Mouse (Mus musculus) midbrain, embryonic 14.5 days (tissue): ENCODE measurements around the gene Ube2t. TPM values are rescaled to one million over a fixed set of nuclear protein-coding genes. Genes with fewer than 3 reads are reported as not detected.

Experiments used
- polyA plus RNA-seq: library from polyadenylated mRNA; unstranded; fragments of >200 nt; fragmentation: Nextera tagmentation; extraction: Ambion mirVana; gene quantifications from 2 replicates; pipeline ENCODE4 v1.2.1, GENCODE M21; 2014

The Ube2t gene
- polyA plus RNA-seq, 1 experiment from 2014 or later = 11.7 TPM

Other genes with a start within 250 kb of the Ube2t start
- gene Ppp1r12b, start 6.6 kb upstream of the Ube2t start, polyA plus RNA-seq = 10.5 and 14.5 TPM in 2 replicates
- gene Lgr6, start 142.7 kb downstream of the Ube2t start, polyA plus RNA-seq = 0.87 and 0.98 TPM in 2 replicates
- 0.27 and 0.62 TPM in 2 replicates for gene Ptpn7, start 170.1 kb downstream of the Ube2t start, polyA plus RNA-seq
- gene Arl8a, start 184.3 kb downstream of the Ube2t start, polyA plus RNA-seq = 322 and 380 TPM in 2 replicates
- gene Gpr37l1, start 205.1 kb downstream of the Ube2t start, polyA plus RNA-seq = 0.30 and 0.34 TPM in 2 replicates